Mouse (Mus musculus): ENCODE data around the gene Wdr20. TPM values are rescaled to one million over a fixed set of nuclear protein-coding genes. Genes with fewer than 3 reads are reported as not detected.

The Wdr20 gene
- total and polyA plus RNA-seq, 3 experiments = 17.9 to 26.2 (median 22.8) TPM

DNA sequence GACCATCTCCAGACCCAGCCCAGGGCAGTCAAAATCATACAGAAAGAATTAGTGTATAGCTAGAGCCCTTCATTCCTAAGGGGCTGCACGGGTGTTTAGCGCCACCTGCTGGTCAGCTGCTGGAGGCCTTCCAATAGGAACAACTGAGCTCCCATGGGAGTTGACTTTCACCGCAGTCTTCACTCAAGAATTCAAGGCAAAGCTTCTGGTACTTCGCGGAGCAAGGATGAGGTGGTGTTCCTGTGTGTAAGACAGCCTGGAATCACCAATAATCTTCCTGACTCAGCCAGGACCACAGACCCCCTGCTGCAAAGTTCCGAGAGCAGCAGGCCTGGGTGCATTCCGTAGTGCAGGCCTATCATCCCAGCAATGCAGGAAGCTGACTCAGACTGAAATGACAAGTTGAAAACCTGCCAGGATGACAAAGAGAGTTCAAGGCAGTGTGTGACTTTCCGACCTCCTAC, 34.7 kb upstream of the Wdr20 start:
- H3K4me2 ChIP-seq (ENCODE audit: insufficient read depth, low read depth, poor library complexity, severe bottlenecking) = peak overlapping the region; percentile 59
- dilution Hi-C loops (cut with MboI; ENCODE audit: extremely low pct_ligation_motif_present, extremely low pct_unique_long_range_greater_than_20kb, low sequenced_read_pairs) = no loop called here
- TF ChIP-seq E2F4 (IDR thresholded peaks at IDR 0.05; ENCODE audit: insufficient replicate concordance, low read depth, low read length) = no peak
- no peak for TF ChIP-seq KAT2A (IDR thresholded peaks at IDR 0.05; ENCODE audit: insufficient replicate concordance, low read length)
- TF ChIP-seq MAZ (IDR thresholded peaks at IDR 0.05; ENCODE audit: low read depth, low read length) = no peak
- no peak; the same call in 1 of the 2 replicates for TF ChIP-seq ZNF384 (IDR thresholded peaks at IDR 0.05; ENCODE audit: low read depth, low read length)
- no peak for TF ChIP-seq HCFC1 (IDR thresholded peaks at IDR 0.05; ENCODE audit: low read depth, low read length)
- TF ChIP-seq ZC3H11A (IDR thresholded peaks at IDR 0.05; ENCODE audit: low read depth, low read length) = peak; percentile 50
- no peak for TF ChIP-seq MAX (IDR thresholded peaks at IDR 0.05; ENCODE audit: low read length)
- TF ChIP-seq ZKSCAN1 (IDR thresholded peaks at IDR 0.05; ENCODE audit: borderline replicate concordance, low read depth, low read length) = no peak
- no peak for TF ChIP-seq PAX5 (IDR thresholded peaks at IDR 0.05; ENCODE audit: low read length)
- TF ChIP-seq EP300 (IDR thresholded peaks at IDR 0.05; ENCODE audit: low read length) = 0 out of 2 replicates have a peak, but pooled peaks have one; percentile 36
- TF ChIP-seq MYC (IDR thresholded peaks at IDR 0.05; ENCODE audit: low read depth, low read length) = no peak
- no peak for TF ChIP-seq CHD1 (IDR thresholded peaks at IDR 0.05; ENCODE audit: low read depth, low read length)
- TF ChIP-seq RCOR1 (conservative IDR thresholded peaks at IDR 0.05; ENCODE audit: low read depth, low read length) = no peak
- TF ChIP-seq USF2 (conservative IDR thresholded peaks at IDR 0.05; ENCODE audit: low read depth, low read length) = no peak
- TF ChIP-seq CTCF (conservative IDR thresholded peaks at IDR 0.05 in 1 of 2, IDR thresholded peaks at IDR 0.05 in 1 of 2; ENCODE audit: low read depth in 2 of 2, low read length in 2 of 2) = peak; percentile 82 to 97
- no peak for TF ChIP-seq GABPA (IDR thresholded peaks at IDR 0.05; ENCODE audit: insufficient replicate concordance, low read depth, low read length)
- TF ChIP-seq SMC3 (IDR thresholded peaks at IDR 0.05; ENCODE audit: low read depth, low read length) = peak; percentile 84
- TF ChIP-seq POLR2A (IDR thresholded peaks at IDR 0.05; ENCODE audit: low read depth, low read length) = peak; percentile 31; the same call in 1 of the 2 replicates
- TF ChIP-seq IRF4 (IDR thresholded peaks at IDR 0.05; ENCODE audit: low read depth, low read length) = peak; percentile 83
- TF ChIP-seq POLR2AphosphoS2 (IDR thresholded peaks at IDR 0.05; ENCODE audit: low read depth, low read length) = no peak
- TF ChIP-seq NELFE (IDR thresholded peaks at IDR 0.05; ENCODE audit: low read depth, low read length) = no peak; the same call in 1 of the 2 replicates
- TF ChIP-seq USF1 (IDR thresholded peaks at IDR 0.05; ENCODE audit: low read depth, low read length) = no peak
- no peak for TF ChIP-seq SIN3A (IDR thresholded peaks at IDR 0.05; ENCODE audit: low read length)
- no peak for TF ChIP-seq CHD2 (IDR thresholded peaks at IDR 0.05; ENCODE audit: low read length)
- TF ChIP-seq BHLHE40 (IDR thresholded peaks at IDR 0.05; ENCODE audit: low read depth, low read length) = no peak
- no peak for TF ChIP-seq MAFK (IDR thresholded peaks at IDR 0.05; ENCODE audit: insufficient replicate concordance, low read length)
- no peak for TF ChIP-seq MXI1 (IDR thresholded peaks at IDR 0.05; ENCODE audit: low read depth, low read length)
- TF ChIP-seq UBTF (IDR thresholded peaks at IDR 0.05; ENCODE audit: low read depth, low read length) = no peak
- TF ChIP-seq JUN (IDR thresholded peaks at IDR 0.05; ENCODE audit: insufficient read depth, low read depth, low read length) = peak; percentile 59
- no peak for TF ChIP-seq TCF12 (IDR thresholded peaks at IDR 0.05; ENCODE audit: low read depth, low read length)
- no peak for TF ChIP-seq MEF2A (IDR thresholded peaks at IDR 0.05; ENCODE audit: borderline replicate concordance, low read depth, low read length)
- no peak for TF ChIP-seq ELF1 (IDR thresholded peaks at IDR 0.05; ENCODE audit: low read depth, low read length)
- no peak for TF ChIP-seq NRF1 (IDR thresholded peaks at IDR 0.05; ENCODE audit: low read depth, low read length)
- TF ChIP-seq TBP (conservative IDR thresholded peaks at IDR 0.05; ENCODE audit: low read depth, low read length) = no peak
- TF ChIP-seq JUND (conservative IDR thresholded peaks at IDR 0.05; ENCODE audit: low read depth, low read length) = peak; percentile 18; the same call in 1 of the 2 replicates
- TF ChIP-seq ETS1 (conservative IDR thresholded peaks at IDR 0.05; ENCODE audit: low read depth, low read length) = peak; percentile 31; the same call in 1 of the 2 replicates
- TF ChIP-seq ZMIZ1 (IDR thresholded peaks at IDR 0.05; ENCODE audit: low read depth, low read length) = no peak
- peak; percentile 93 for TF ChIP-seq RAD21 (IDR thresholded peaks at IDR 0.05; ENCODE audit: low read depth, low read length)
- peak; percentile 94 for DNase-seq (ENCODE audit: extremely low read depth)
- H3K27ac ChIP-seq (ENCODE audit: insufficient read depth, low read depth) = peak overlapping the region; percentile 75
- peaks cover 35 to 67% of the 10 kb centered on the region in 2 experiments for H3K4me1 ChIP-seq (ENCODE audit: control insufficient read depth in 1 of 2, insufficient read depth in 2 of 2)
- no peak overlapping the region for H3K9ac ChIP-seq (ENCODE audit: insufficient read depth, low read depth)
- in situ Hi-C loops (cut with MboI; ENCODE audit: low pct_ligation_motif_present, low pct_unique_long_range_greater_than_20kb, low sequenced_read_pairs) = no loop called here
- H3K4me3 ChIP-seq (replicated peaks in 1 of 3; ENCODE audit: low read depth in 2 of 3, low read length in 2 of 3, poor library complexity in 1 of 3) = peak overlapping the region in 1 of 3 experiments; percentile 30
- no peaks in the 10 kb centered on the region for H3K27me3 ChIP-seq (replicated peaks)
- H3K79me2 ChIP-seq (replicated peaks; ENCODE audit: control insufficient read depth, extremely low read depth, insufficient read depth, poor library complexity, severe bottlenecking) = no peaks in the 10 kb centered on the region
- no peaks in the 10 kb centered on the region for H3K36me3 ChIP-seq (replicated peaks in 1 of 2; ENCODE audit: control insufficient read depth in 1 of 2, insufficient read depth in 1 of 2, low read length in 1 of 2)
- H3K9me3 ChIP-seq (replicated peaks; ENCODE audit: low read length) = no peaks in the 10 kb centered on the region

Data from CH12.LX (cell line).